Mouse (Mus musculus) Patski (cell line): ENCODE measurements at regions not wholly inside any gene's neighbourhood (a gene's known extent, or its start where the extent isn't known, plus 50 kb on each side); places are given as distances from the start of the nearest gene placed in this dataset.

Experiments used
- ATAC-seq: fragments of 100-300 bp; one replicate; pipeline ENCODE4 v1.8.0; 2021
- CTCF ChIA-PET: fragments of 350-600 bp; sonication (Branson Sonifier 250); formaldehyde crosslinking; loops from one replicate; lab custom pipeline; 2022; ENCODE audit warnings: inconsistent platforms; lab: Charles Lee
- POLR2A ChIA-PET: fragments of 350-600 bp; sonication (Branson Sonifier 250); formaldehyde crosslinking; loops from one replicate; lab custom pipeline; 2022; ENCODE audit warnings: antibody characterized with exemption, inconsistent platforms; lab: Charles Lee
- DNase-seq: peaks from one replicate; pipeline ENCODE4 v3.0.0-alpha.2; 2011; ENCODE audit warnings: low read depth, low spot score
- H3K27me3 ChIP-seq: fragments of 371-371 bp; one replicate; pipeline ENCODE4 v1.5.1; 2021
- CTCF ChIP-seq: fragments of 100-300 bp; IDR thresholded peaks from one replicate; pipeline ENCODE4 v1.5.1; 2021
- in situ Hi-C: fragments of 300-500 bp; cut with MboI; formaldehyde crosslinking; loops from 3 replicates; pipeline ENCODE4 v1.11.1; 2018; ENCODE audit warnings: low pct_unique_long_range_greater_than_20kb, mixed read lengths

DNA sequence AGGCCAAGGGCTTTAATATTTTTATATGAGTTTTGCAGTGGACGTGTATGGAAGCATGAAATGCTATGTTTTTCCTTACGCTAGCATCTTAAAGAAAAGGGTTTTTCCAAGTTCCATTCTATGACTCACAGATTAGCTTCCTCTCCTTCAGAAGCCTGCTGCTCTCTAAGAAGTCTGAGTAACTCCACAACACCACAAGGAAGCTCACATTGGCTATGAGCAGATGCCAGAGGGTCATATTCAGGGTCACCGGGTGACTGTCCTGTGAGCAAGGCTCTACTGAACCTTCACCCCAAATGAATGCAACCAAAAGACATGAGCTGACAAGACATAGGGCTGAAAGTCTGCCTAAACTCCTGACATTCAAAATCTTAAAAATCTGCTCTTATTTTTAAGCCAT is 157.6 kb upstream of the Btg1 start:
- no peaks in the 10 kb centered on the region for H3K27me3 ChIP-seq
- ATAC-seq (no peak), DNase-seq (no peak)
- in situ Hi-C loops: no loop called here
- no peak for TF ChIP-seq CTCF
- POLR2A ChIA-PET: no interaction called here
- CTCF ChIA-PET: interaction anchor here (1.0 to 1.2 kb wide), 2 partner anchors 10 to 13 kb away, joined by 3 read pairs; no protein-coding TSS in a partner anchor

DNA sequence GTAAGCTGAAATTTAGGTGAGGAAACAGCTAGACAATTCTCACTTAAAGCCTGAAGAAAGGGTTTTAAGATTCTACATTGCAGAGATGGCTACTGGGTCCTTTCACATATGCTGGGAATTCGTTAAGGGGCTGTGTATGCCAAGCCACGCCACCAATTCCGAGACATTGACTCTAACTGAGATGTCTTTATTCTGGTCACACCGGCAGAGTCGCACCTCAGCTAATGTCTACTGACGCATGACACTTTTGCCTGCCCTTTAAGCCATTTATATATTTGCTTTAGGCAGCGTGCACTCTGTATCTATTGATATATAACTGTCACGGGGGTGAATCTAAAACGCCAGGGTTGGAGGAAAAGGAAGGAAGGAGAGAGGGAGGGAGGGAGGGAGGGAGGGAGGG is 156.7 kb upstream of the Btg1 start:
- CTCF ChIA-PET: interaction anchor here (1.0 kb wide), 1 partner anchor 19 kb away, joined by 3 read pairs; no protein-coding TSS in a partner anchor
- no peaks in the 10 kb centered on the region for H3K27me3 ChIP-seq
- no peak for ATAC-seq
- POLR2A ChIA-PET: no interaction called here
- in situ Hi-C loops: no loop called here
- DNase-seq: no peak
- TF ChIP-seq CTCF: no peak

- ChIA-PET POLR2A (no interaction called here), CTCF (interaction anchor here (1.0 kb wide), 1 partner anchor 19 kb away, joined by 3 read pairs; no protein-coding TSS in a partner anchor)
- in situ Hi-C loops: no loop called here
- ATAC-seq (peak; percentile 78), DNase-seq (peak; percentile 51)
- TF ChIP-seq CTCF: no peak
- no peaks in the 10 kb centered on the region for H3K27me3 ChIP-seq
These were observed 156.0 kb upstream of the Btg1 start for GRCm38 (mm10) chr10:96460617-96461338.

- DNase-seq: no peak
- no peaks in the 10 kb centered on the region for H3K27me3 ChIP-seq
- no peak for TF ChIP-seq CTCF
- POLR2A ChIA-PET: no interaction called here
- in situ Hi-C loops: no loop called here
- ATAC-seq: no peak
- CTCF ChIA-PET: no interaction called here
These were observed 150.8 kb upstream of the Btg1 start for GRCm38 (mm10) chr10:96465967-96466366.

GRCm38 (mm10) chr10:96466845-96467244 is 150.0 kb upstream of the Btg1 start:
- in situ Hi-C loops: no loop called here

DNA sequence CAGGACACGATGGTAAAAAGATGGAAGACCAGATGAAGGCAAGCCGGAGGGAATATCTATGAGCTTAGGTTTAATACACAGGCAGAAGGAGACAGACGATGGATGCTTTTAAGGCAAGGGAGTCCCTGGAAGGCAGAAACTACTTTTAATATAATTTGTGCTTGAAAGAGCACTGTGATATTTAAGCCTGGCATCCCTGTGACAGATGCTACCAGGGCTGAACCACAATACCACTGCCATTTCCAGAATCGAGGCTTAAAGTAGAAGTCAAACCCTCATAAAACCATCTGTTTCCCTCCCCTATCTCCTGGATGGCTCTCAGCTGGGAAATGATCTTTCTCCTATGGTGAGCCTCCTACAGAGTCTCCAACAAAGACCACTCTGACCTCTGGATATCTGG is 149.1 kb upstream of the Btg1 start:
- DNase-seq: no peak
- TF ChIP-seq CTCF: no peak
- in situ Hi-C loops: no loop called here
- ChIA-PET CTCF (no interaction called here), POLR2A (interaction anchor here (0.8 kb wide), 1 partner anchor 36 kb away, joined by 3 read pairs; no protein-coding TSS in a partner anchor)
- no peaks in the 10 kb centered on the region for H3K27me3 ChIP-seq
- no peak for ATAC-seq

More at GRCm38 (mm10) chr10:96466845-96467244, 150.0 kb upstream of the Btg1 start:
- ATAC-seq: no peak
- CTCF ChIA-PET: no interaction called here
- POLR2A ChIA-PET: no interaction called here
- no peaks in the 10 kb centered on the region for H3K27me3 ChIP-seq
- DNase-seq: no peak
- TF ChIP-seq CTCF: no peak

DNA sequence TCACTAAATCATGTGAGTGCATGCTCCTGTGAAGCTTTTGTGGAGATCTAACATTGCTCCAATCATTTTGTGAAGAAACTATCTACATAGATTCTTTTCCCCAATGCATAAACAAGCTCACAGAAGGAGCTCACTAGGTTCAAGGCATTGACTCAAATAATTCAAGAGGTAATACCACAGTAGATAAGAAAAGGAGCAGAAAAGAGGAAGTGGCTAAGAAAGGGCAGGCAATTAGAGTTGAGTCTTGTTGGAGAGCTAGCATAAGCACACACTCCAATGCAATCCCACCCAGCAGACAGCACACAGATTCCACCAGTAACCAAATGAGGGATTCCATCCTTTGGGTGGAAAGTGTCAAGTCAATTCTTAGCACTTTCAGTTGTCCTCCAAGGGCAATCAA is 145.3 kb upstream of the Btg1 start:
- in situ Hi-C loops: no loop called here
- ChIA-PET POLR2A (no interaction called here), CTCF (no interaction called here)
- ATAC-seq (no peak), DNase-seq (no peak)
- TF ChIP-seq CTCF: no peak
- no peaks in the 10 kb centered on the region for H3K27me3 ChIP-seq

- ATAC-seq: no peak
- H3K27me3 ChIP-seq: peaks cover 9% of the 10 kb centered on the region
- no peak for DNase-seq
- in situ Hi-C loops: no loop called here
- ChIA-PET CTCF (no interaction called here), POLR2A (no interaction called here)
- TF ChIP-seq CTCF: no peak
These were observed 137.5 kb upstream of the Btg1 start for GRCm38 (mm10) chr10:96479350-96479749.

GRCm38 (mm10) chr10:96479786-96480185 is 137.0 kb upstream of the Btg1 start:
- ChIA-PET CTCF (no interaction called here), POLR2A (no interaction called here)
- ATAC-seq (no peak), DNase-seq (no peak)
- in situ Hi-C loops: no loop called here
- no peak for TF ChIP-seq CTCF
- H3K27me3 ChIP-seq: peaks cover 9% of the 10 kb centered on the region

DNA sequence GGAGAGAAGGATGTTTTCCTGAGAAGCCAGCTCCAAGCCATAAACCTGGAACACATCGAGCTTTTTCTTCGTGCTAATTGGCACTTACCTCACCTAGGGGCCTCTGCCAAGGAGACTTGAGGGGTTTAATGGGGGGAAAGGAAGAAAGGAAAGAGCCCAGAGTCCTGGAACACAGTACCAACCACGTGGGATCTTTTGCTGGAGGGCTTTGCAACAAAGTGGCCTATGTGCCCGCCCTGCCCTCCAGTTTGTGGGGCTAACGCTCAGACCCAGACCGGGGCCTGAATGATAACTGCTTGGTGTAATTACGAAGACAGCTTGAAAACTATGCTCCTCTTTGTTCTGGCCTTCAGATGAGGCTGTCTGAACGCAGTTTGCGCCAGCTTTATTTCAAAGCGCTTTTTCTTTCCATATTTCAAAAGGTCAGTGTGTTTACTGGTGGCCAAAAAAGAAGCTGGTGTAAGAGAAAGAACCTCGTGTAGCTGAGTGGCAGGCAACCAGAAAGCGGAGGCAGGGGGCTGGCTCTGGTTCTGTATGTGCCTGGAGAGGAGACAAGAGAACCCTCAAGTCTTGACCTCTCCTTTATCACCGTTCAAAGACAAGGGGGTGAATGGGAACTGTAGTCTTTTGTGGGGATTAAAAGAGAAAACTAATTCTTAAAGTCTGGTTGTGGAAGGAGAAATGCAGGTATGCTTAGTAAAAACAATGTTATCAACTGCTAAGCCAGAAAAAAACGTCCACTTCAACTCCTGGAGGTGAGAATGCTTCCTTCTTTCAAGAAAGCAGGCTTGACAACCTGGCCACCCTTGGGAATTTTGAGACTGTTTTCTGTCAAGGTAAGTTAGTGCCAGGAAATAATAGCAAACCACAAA is 136.1 kb upstream of the Btg1 start:
- TF ChIP-seq CTCF: no peak
- ChIA-PET CTCF (no interaction called here), POLR2A (no interaction called here)
- peaks cover 9% of the 10 kb centered on the region for H3K27me3 ChIP-seq
- ATAC-seq: no peak
- no peak for DNase-seq
- in situ Hi-C loops: no loop called here

DNA sequence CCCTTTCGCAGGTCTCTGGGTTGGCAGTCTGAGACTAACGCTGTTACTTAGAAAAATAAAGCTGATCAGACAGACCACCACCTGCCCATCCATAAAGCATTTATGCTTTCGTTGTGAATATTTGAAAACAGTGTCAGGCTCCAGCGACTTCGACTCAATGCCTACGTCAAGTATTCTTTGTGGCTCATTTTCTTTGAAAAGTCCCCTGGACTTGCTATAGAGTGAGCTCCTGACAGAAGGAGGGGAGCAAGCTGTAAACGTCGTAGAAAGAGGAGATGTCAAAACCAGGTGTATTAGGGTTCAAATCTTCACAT is 135.5 kb upstream of the Btg1 start:
- H3K27me3 ChIP-seq: peaks cover 9% of the 10 kb centered on the region
- POLR2A ChIA-PET: no interaction called here

More for the DNA sequence above, 135.5 kb upstream of the Btg1 start:
- CTCF ChIA-PET: no interaction called here
- in situ Hi-C loops: no loop called here
- DNase-seq (no peak), ATAC-seq (no peak)
- no peak for TF ChIP-seq CTCF
